Mouse (Mus musculus) forebrain, embryonic 15.5 days (tissue): ENCODE results near the gene Fam102b. TPM values are rescaled to one million over a fixed set of nuclear protein-coding genes. Genes with fewer than 3 reads are reported as not detected.

Experiments
- ATAC-seq: fragments of 200-750 bp; cut with Nextera tagmentation; replicated peaks from 2 replicates; pipeline ENCODE4 v1.8.0; 2017; ENCODE audit warnings: mild to moderate bottlenecking, moderate TSS enrichment, moderate library complexity
- H3K27ac ChIP-seq: fragments of 300-500 bp; sonication (generic); replicated peaks from 2 replicates; pipeline ENCODE4 v1.5.1; 2015; ENCODE audit warnings: mild to moderate bottlenecking, inconsistent platforms
- H3K27me3 ChIP-seq: fragments of 300-500 bp; sonication (generic); 2 replicates; pipeline ENCODE4 v1.6.1; 2015; ENCODE audit warnings: inconsistent platforms
- H3K36me3 ChIP-seq: fragments of 300-500 bp; sonication (generic); 2 replicates; pipeline ENCODE4 v1.6.1; 2015; ENCODE audit warnings: mild to moderate bottlenecking, inconsistent platforms
- H3K4me1 ChIP-seq: fragments of 300-500 bp; sonication (generic); 2 replicates; pipeline ENCODE4 v1.6.1; 2015; ENCODE audit warnings: inconsistent platforms
- H3K4me2 ChIP-seq: fragments of 300-500 bp; sonication (generic); replicated peaks from 2 replicates; pipeline ENCODE4 v1.6.1; 2015; ENCODE audit warnings: mild to moderate bottlenecking, inconsistent platforms
- H3K4me3 ChIP-seq: fragments of 300-500 bp; sonication (generic); 2 replicates; pipeline ENCODE4 v1.5.1; 2015; ENCODE audit warnings: mild to moderate bottlenecking, inconsistent platforms
- H3K9ac ChIP-seq: fragments of 300-500 bp; sonication (generic); replicated peaks from 2 replicates; pipeline ENCODE4 v1.6.1; 2015; ENCODE audit warnings: mild to moderate bottlenecking, inconsistent platforms
- H3K9me3 ChIP-seq: fragments of 300-500 bp; sonication (generic); 2 replicates; pipeline ENCODE4 v1.6.1; 2016; ENCODE audit warnings: inconsistent platforms
- WGBS: fragments of 180-500 bp; shearing (Covaris S2); methylation state at CpG from one replicate; pipeline ENCODE4 v1.1.7; 2015; ENCODE audit warnings: mixed read lengths; 5-methylcytosine and 5-hydroxymethylcytosine counted together
- polyA plus RNA-seq: library from polyadenylated mRNA; unstranded; fragments of >200 nt; fragmentation: Nextera tagmentation; extraction: Ambion mirVana; gene quantifications from 2 replicates; pipeline ENCODE4 v1.2.1, GENCODE M21; 2015

Fam102b gene
- polyA plus RNA-seq, 1 experiment from 2014 or later = 13.8 TPM

GRCm38 (mm10) chr3:108974920-108975485, 52.4 kb downstream of the Fam102b start:
- WGBS = 91% methylated on average over 15 of the region's 15 CpGs
- H3K4me2 ChIP-seq = no peak overlapping the region

GRCm38 (mm10) chr3:108973980-108974660, 53.3 kb downstream of the Fam102b start:
- Histone ChIP-seq H3K4me1 (no peaks in the 10 kb centered on the region), H3K27me3 (no peaks in the 10 kb centered on the region), H3K27ac (no peak overlapping the region), H3K4me3 (no peak overlapping the region), H3K9ac (no peak overlapping the region), H3K36me3 (peaks cover 11% of the 10 kb centered on the region), H3K4me2 (no peak overlapping the region), H3K9me3 (no peaks in the 10 kb centered on the region)
- ATAC-seq = no peak
- 84% methylated on average over 13 of the region's 13 CpGs for WGBS

More at GRCm38 (mm10) chr3:108974920-108975485, 52.4 kb downstream of the Fam102b start:
- Histone ChIP-seq H3K9ac (no peak overlapping the region), H3K4me1 (no peaks in the 10 kb centered on the region), H3K9me3 (no peaks in the 10 kb centered on the region), H3K27ac (no peak overlapping the region), H3K27me3 (no peaks in the 10 kb centered on the region), H3K4me3 (no peak overlapping the region), H3K36me3 (peaks cover 19% of the 10 kb centered on the region)
- no peak for ATAC-seq

- no peak overlapping the region for H3K4me2 ChIP-seq
- no peaks in the 10 kb centered on the region for H3K36me3 ChIP-seq
- H3K9me3 ChIP-seq = no peaks in the 10 kb centered on the region
- no peaks in the 10 kb centered on the region for H3K27me3 ChIP-seq
- 93% methylated on average over 3 of the region's 3 CpGs for WGBS
- H3K9ac ChIP-seq = no peak overlapping the region
- H3K27ac ChIP-seq = no peak overlapping the region
- peaks cover 8% of the 10 kb centered on the region for H3K4me1 ChIP-seq
- no peak overlapping the region for H3K4me3 ChIP-seq
- ATAC-seq = no peak
Observed at GRCm38 (mm10) chr3:108966051-108966450, 61.4 kb downstream of the Fam102b start.

- WGBS = 80% methylated on average over 7 of the region's 7 CpGs
- ATAC-seq = no peak
- H3K4me1 ChIP-seq = peaks cover 10% of the 10 kb centered on the region
Observed at GRCm38 (mm10) chr3:108964361-108965044, 62.9 kb downstream of the Fam102b start.

GRCm38 (mm10) chr3:108963776-108964175, 63.6 kb downstream of the Fam102b start:
- H3K4me2 ChIP-seq = no peak overlapping the region
- H3K36me3 ChIP-seq = no peaks in the 10 kb centered on the region
- no peak overlapping the region for H3K27ac ChIP-seq
- WGBS = 87% methylated on average over 3 of the region's 3 CpGs
- H3K4me3 ChIP-seq = no peak overlapping the region
- no peaks in the 10 kb centered on the region for H3K27me3 ChIP-seq
- ATAC-seq = no peak
- H3K9me3 ChIP-seq = no peaks in the 10 kb centered on the region
- no peak overlapping the region for H3K9ac ChIP-seq
- H3K4me1 ChIP-seq = peaks cover 10% of the 10 kb centered on the region

More at GRCm38 (mm10) chr3:108964361-108965044, 62.9 kb downstream of the Fam102b start:
- no peaks in the 10 kb centered on the region for H3K9me3 ChIP-seq
- H3K9ac ChIP-seq = no peak overlapping the region
- H3K27me3 ChIP-seq = no peaks in the 10 kb centered on the region
- no peaks in the 10 kb centered on the region for H3K36me3 ChIP-seq
- no peak overlapping the region for H3K4me2 ChIP-seq
- H3K4me3 ChIP-seq = no peak overlapping the region
- H3K27ac ChIP-seq = no peak overlapping the region

GRCm38 (mm10) chr3:108963278-108963677, 64.1 kb downstream of the Fam102b start:
- no peak for ATAC-seq
- WGBS = 74% methylated on average over 3 of the region's 3 CpGs
- no peak overlapping the region for H3K9ac ChIP-seq

GRCm38 (mm10) chr3:108961655-108962054, 65.8 kb downstream of the Fam102b start:
- Histone ChIP-seq H3K9ac (0 out of 2 replicates have a peak overlapping the region, but pooled peaks have one; percentile 16), H3K4me3 (no peak overlapping the region)

More at GRCm38 (mm10) chr3:108963278-108963677, 64.1 kb downstream of the Fam102b start:
- Histone ChIP-seq H3K4me1 (peaks cover 10% of the 10 kb centered on the region), H3K27me3 (no peaks in the 10 kb centered on the region), H3K9me3 (no peaks in the 10 kb centered on the region), H3K4me3 (no peak overlapping the region), H3K4me2 (no peak overlapping the region), H3K36me3 (no peaks in the 10 kb centered on the region), H3K27ac (no peak overlapping the region)

GRCm38 (mm10) chr3:108961226-108961625, 66.2 kb downstream of the Fam102b start:
- no peak overlapping the region for H3K4me3 ChIP-seq
- no peaks in the 10 kb centered on the region for H3K27me3 ChIP-seq
- ATAC-seq = peak; percentile 89
- peak overlapping the region; percentile 28 for H3K4me2 ChIP-seq
- H3K27ac ChIP-seq = peak overlapping the region; percentile 58
- WGBS = 27% methylated on average over 7 of the region's 7 CpGs
- H3K9me3 ChIP-seq = no peaks in the 10 kb centered on the region
- H3K9ac ChIP-seq = 0 out of 2 replicates have a peak overlapping the region, but pooled peaks have one; percentile 16
- H3K4me1 ChIP-seq = peaks cover 10% of the 10 kb centered on the region
- H3K36me3 ChIP-seq = no peaks in the 10 kb centered on the region

More at GRCm38 (mm10) chr3:108961655-108962054, 65.8 kb downstream of the Fam102b start:
- ATAC-seq = peak; percentile 44
- Histone ChIP-seq H3K4me1 (peaks cover 10% of the 10 kb centered on the region), H3K36me3 (no peaks in the 10 kb centered on the region), H3K27me3 (no peaks in the 10 kb centered on the region), H3K9me3 (no peaks in the 10 kb centered on the region), H3K27ac (peak overlapping the region; percentile 58), H3K4me2 (peak overlapping the region; percentile 28)
- 54% methylated on average over 6 of the region's 6 CpGs for WGBS

- H3K9me3 ChIP-seq = no peaks in the 10 kb centered on the region
- H3K36me3 ChIP-seq = no peaks in the 10 kb centered on the region
- ATAC-seq = no peak
- peaks cover 10% of the 10 kb centered on the region for H3K4me1 ChIP-seq
- no peak overlapping the region for H3K4me2 ChIP-seq
- 82% methylated on average over 13 of the region's 13 CpGs for WGBS
- no peak overlapping the region for H3K4me3 ChIP-seq
- H3K27ac ChIP-seq = no peak overlapping the region
- H3K9ac ChIP-seq = no peak overlapping the region
- H3K27me3 ChIP-seq = no peaks in the 10 kb centered on the region
Observed at GRCm38 (mm10) chr3:108959680-108960295, 67.6 kb downstream of the Fam102b start.

GRCm38 (mm10) chr3:108957976-108958375, 69.4 kb downstream of the Fam102b start:
- no peaks in the 10 kb centered on the region for H3K27me3 ChIP-seq

GRCm38 (mm10) chr3:108940996-108941395, 86.4 kb downstream of the Fam102b start:
- Histone ChIP-seq H3K4me1 (peaks cover 5% of the 10 kb centered on the region; the same call in 1 of the 2 replicates), H3K27ac (no peak overlapping the region), H3K4me3 (no peak overlapping the region), H3K9me3 (no peaks in the 10 kb centered on the region), H3K36me3 (no peaks in the 10 kb centered on the region), H3K4me2 (no peak overlapping the region), H3K27me3 (no peaks in the 10 kb centered on the region), H3K9ac (no peak overlapping the region)
- 68% methylated on average over 10 of the region's 10 CpGs for WGBS
- ATAC-seq = no peak

More at GRCm38 (mm10) chr3:108957976-108958375, 69.4 kb downstream of the Fam102b start:
- ATAC-seq = no peak
- Histone ChIP-seq H3K36me3 (no peaks in the 10 kb centered on the region), H3K4me2 (no peak overlapping the region), H3K4me1 (peaks cover 10% of the 10 kb centered on the region), H3K9me3 (no peaks in the 10 kb centered on the region), H3K4me3 (no peak overlapping the region), H3K27ac (no peak overlapping the region), H3K9ac (no peak overlapping the region)
